Mouse (Mus musculus): Measurements from ENCODE around the gene Ada. TPM values are rescaled to one million over a fixed set of nuclear protein-coding genes. Genes with fewer than 3 reads are reported as not detected.
"Not testable (repeated sequence)": the region's sequence is repeated elsewhere in the genome, so short reads cannot be mapped to it uniquely, and the experiment has no call there.

The Ada gene
- polyA plus RNA-seq, 1 experiment from 2014 or later: 6.6 TPM

DNA sequence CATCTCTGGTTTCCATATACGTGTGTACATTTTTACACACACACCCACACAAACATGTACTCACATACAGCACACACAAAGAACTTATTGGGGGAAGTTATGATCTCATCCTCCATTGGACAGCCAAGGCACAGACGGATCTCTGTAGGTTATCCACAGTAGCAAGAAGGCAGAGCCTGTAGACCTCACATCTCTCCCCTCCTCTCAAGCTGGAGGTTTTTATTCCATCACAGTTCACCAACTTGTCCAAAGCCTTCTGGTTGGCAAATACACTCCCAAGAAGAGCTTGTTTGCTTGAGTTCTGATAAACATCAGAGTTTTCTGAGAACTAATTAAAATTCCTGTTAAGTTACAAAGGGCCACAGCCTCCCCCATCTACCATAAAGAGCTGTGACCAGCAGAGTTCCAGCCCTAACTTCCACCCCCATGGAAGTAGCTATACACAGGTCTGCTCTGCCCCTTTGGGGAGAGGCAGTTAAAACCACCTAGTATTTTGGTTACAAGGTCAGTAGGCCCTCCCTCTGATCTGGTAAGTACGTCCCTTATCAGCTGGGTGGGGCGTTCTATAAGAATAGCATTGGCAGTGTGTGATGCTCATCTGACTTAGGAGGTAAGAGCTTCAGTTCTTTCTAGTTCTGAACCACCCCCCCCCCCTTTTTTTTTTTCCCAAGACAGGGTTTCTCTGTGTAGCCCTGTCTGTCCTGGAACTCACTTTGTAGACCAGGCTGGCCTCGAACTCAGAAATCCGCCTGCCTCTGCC, 58.0 kb downstream of the Ada start:
- H3K36me3 ChIP-seq: no peaks in the 10 kb centered on the region
- H3K9ac ChIP-seq: no peak overlapping the region
- H3K4me1 ChIP-seq (replicated peaks): peaks cover 16% of the 10 kb centered on the region; the same call in 1 of the 2 replicates
- H3K4me3 ChIP-seq (replicated peaks): no peak overlapping the region
- WGBS: 78% methylated on average over 6 of the region's 6 CpGs
- H3K9me3 ChIP-seq: no peaks in the 10 kb centered on the region
- no peaks in the 10 kb centered on the region for H3K27me3 ChIP-seq (replicated peaks)
- H3K27ac ChIP-seq: no peak overlapping the region
- H3K4me2 ChIP-seq (replicated peaks): no peak overlapping the region
- no peak for ATAC-seq

- 76% methylated on average over 8 of the region's 8 CpGs for WGBS
- no peak overlapping the region for H3K4me3 ChIP-seq (replicated peaks)
- H3K36me3 ChIP-seq: no peaks in the 10 kb centered on the region
- H3K4me1 ChIP-seq (replicated peaks): peaks cover 26% of the 10 kb centered on the region
- H3K27me3 ChIP-seq (replicated peaks): no peaks in the 10 kb centered on the region
- H3K4me2 ChIP-seq (replicated peaks): no peak overlapping the region
- H3K9ac ChIP-seq: no peak overlapping the region
- H3K27ac ChIP-seq: no peak overlapping the region
- no peaks in the 10 kb centered on the region for H3K9me3 ChIP-seq
- ATAC-seq: peak; percentile 35; the same call in 1 of the 2 replicates
These were observed 59.4 kb downstream of the Ada start for GRCm38 (mm10) chr2:163690409-163691304.

DNA sequence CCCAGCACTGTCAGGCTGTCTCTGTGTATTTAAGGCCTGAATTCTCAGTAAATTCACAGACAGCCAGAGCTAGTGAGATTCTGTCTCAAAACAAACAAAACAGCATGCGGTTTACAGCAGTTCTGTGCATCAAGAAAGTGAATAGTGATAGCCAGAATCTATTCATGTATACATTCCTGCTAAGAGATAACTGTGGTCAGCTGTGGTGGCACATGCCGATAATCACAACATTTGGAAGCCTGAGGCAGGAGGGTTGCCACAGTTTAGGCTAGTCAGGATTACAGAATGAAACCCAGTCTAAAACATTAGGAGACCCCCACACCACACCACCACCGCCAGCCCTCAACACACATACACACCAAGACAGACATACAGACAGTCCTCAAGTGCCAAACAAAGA, 60.3 kb downstream of the Ada start:
- Histone ChIP-seq H3K4me3 (replicated peaks) (no peak overlapping the region), H3K9me3 (no peaks in the 10 kb centered on the region), H3K4me2 (replicated peaks) (no peak overlapping the region), H3K4me1 (replicated peaks) (peaks cover 33% of the 10 kb centered on the region), H3K27me3 (replicated peaks) (no peaks in the 10 kb centered on the region), H3K9ac (no peak overlapping the region), H3K27ac (no peak overlapping the region), H3K36me3 (no peaks in the 10 kb centered on the region)
- 68% methylated on average over 3 of the region's 3 CpGs for WGBS
- ATAC-seq: no peak

GRCm38 (mm10) chr2:163688377-163688776, 61.7 kb downstream of the Ada start:
- not testable (repeated sequence) for H3K36me3 ChIP-seq; H3K9ac ChIP-seq; ATAC-seq; H3K27me3 ChIP-seq (replicated peaks); H3K4me3 ChIP-seq (replicated peaks); H3K9me3 ChIP-seq; H3K4me2 ChIP-seq (replicated peaks); H3K27ac ChIP-seq
- peaks cover 29% of the 10 kb centered on the region for H3K4me1 ChIP-seq (replicated peaks)
- 100% methylated on average over 1 of the region's 1 CpGs for WGBS

DNA sequence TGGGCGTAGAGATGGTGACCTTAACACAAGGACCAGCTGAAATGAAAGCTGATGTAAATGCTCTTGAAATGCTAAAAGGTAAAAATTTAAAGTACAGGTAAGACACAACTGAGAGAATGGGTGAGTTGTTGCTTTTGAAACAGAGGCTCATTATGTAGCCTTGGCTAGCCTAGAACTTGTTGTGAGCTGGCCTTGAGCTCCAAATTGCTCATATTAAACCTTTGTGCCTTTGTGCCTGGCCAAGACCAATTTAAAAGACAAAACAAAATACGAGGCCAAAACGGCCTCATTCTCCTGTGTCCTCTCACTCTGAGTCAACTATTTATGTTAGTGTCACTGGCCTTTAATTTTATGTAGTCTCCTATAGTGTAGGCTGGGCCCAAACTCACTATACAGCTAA, 63.2 kb downstream of the Ada start:
- Histone ChIP-seq H3K4me2 (replicated peaks) (no peak overlapping the region), H3K9me3 (no peaks in the 10 kb centered on the region), H3K4me1 (replicated peaks) (peaks cover 33% of the 10 kb centered on the region), H3K9ac (no peak overlapping the region), H3K36me3 (no peaks in the 10 kb centered on the region), H3K4me3 (replicated peaks) (no peak overlapping the region), H3K27ac (no peak overlapping the region), H3K27me3 (replicated peaks) (no peaks in the 10 kb centered on the region)
- 64% methylated on average over 3 of the region's 3 CpGs for WGBS
- no peak for ATAC-seq

- no peaks in the 10 kb centered on the region for H3K36me3 ChIP-seq
- H3K27ac ChIP-seq: peak overlapping the region; percentile 62; the same call in 1 of the 2 replicates
- no peak for ATAC-seq
- H3K4me3 ChIP-seq (replicated peaks): no peak overlapping the region
- peaks cover 33% of the 10 kb centered on the region for H3K4me1 ChIP-seq (replicated peaks)
- no peaks in the 10 kb centered on the region for H3K27me3 ChIP-seq (replicated peaks)
- 58% methylated on average over 5 of the region's 5 CpGs for WGBS
- H3K9me3 ChIP-seq: no peaks in the 10 kb centered on the region
- peak overlapping the region; percentile 26 for H3K4me2 ChIP-seq (replicated peaks)
- peak overlapping the region; percentile 10; the same call in 1 of the 2 replicates for H3K9ac ChIP-seq
These were observed 63.8 kb downstream of the Ada start for GRCm38 (mm10) chr2:163686233-163686632.

- H3K4me2 ChIP-seq (replicated peaks): peak overlapping the region; percentile 26
- no peaks in the 10 kb centered on the region for H3K36me3 ChIP-seq
- peak overlapping the region; percentile 62 for H3K27ac ChIP-seq
- H3K4me1 ChIP-seq (replicated peaks): peaks cover 33% of the 10 kb centered on the region
- 23% methylated on average over 6 of the region's 6 CpGs for WGBS
- peak overlapping the region; percentile 10; the same call in 1 of the 2 replicates for H3K9ac ChIP-seq
- no peak overlapping the region for H3K4me3 ChIP-seq (replicated peaks)
- ATAC-seq: no peak
- no peaks in the 10 kb centered on the region for H3K9me3 ChIP-seq
- no peaks in the 10 kb centered on the region for H3K27me3 ChIP-seq (replicated peaks)
These were observed 64.3 kb downstream of the Ada start for GRCm38 (mm10) chr2:163685761-163686200.

GRCm38 (mm10) chr2:163685287-163685686, 64.8 kb downstream of the Ada start:
- peaks cover 28% of the 10 kb centered on the region for H3K4me1 ChIP-seq (replicated peaks)
- H3K27ac ChIP-seq: peak overlapping the region; percentile 20; the same call in 1 of the 2 replicates
- no peak overlapping the region for H3K4me3 ChIP-seq (replicated peaks)
- H3K27me3 ChIP-seq (replicated peaks): no peaks in the 10 kb centered on the region
- no peak overlapping the region for H3K9ac ChIP-seq
- WGBS: 29% methylated on average over 4 of the region's 4 CpGs
- H3K4me2 ChIP-seq (replicated peaks): no peak overlapping the region
- ATAC-seq: no peak
- no peaks in the 10 kb centered on the region for H3K36me3 ChIP-seq
- no peaks in the 10 kb centered on the region for H3K9me3 ChIP-seq

- no peak overlapping the region for H3K4me2 ChIP-seq (replicated peaks)
- H3K9ac ChIP-seq: no peak overlapping the region
- H3K4me1 ChIP-seq (replicated peaks): peaks cover 28% of the 10 kb centered on the region
- no peaks in the 10 kb centered on the region for H3K36me3 ChIP-seq
- peak; percentile 69 for ATAC-seq
- no peaks in the 10 kb centered on the region for H3K9me3 ChIP-seq
- no peaks in the 10 kb centered on the region for H3K27me3 ChIP-seq (replicated peaks)
- H3K4me3 ChIP-seq (replicated peaks): no peak overlapping the region
- 76% methylated on average over 2 of the region's 2 CpGs for WGBS
- no peak overlapping the region for H3K27ac ChIP-seq
These were observed 67.7 kb downstream of the Ada start for GRCm38 (mm10) chr2:163682344-163682743.

DNA sequence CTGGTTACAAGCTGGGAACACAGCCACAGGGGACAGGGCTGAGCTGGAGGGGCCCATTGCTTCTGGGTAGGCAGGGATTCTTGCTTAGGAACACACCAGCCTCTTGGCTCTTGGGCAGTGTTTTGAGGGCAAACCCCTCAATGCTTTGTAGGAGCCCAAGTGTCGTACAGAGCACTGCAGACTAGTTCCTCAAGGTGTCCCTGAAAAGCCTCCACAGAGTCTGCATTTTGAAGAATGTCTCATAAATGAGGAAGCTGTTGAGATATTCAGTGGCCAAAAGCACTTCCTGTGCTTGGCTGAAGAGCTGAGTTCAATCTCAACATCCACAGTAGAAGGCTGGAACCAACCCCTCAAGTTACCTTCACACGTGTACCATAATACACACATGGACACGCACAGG, 73.3 kb downstream of the Ada start:
- no peak overlapping the region for H3K4me2 ChIP-seq (replicated peaks)
- no peak for ATAC-seq
- 87% methylated on average over 3 of the region's 3 CpGs for WGBS
- H3K27me3 ChIP-seq (replicated peaks): no peaks in the 10 kb centered on the region
- H3K4me3 ChIP-seq (replicated peaks): no peak overlapping the region
- no peaks in the 10 kb centered on the region for H3K36me3 ChIP-seq
- peaks cover 33% of the 10 kb centered on the region for H3K4me1 ChIP-seq (replicated peaks)
- H3K9me3 ChIP-seq: no peaks in the 10 kb centered on the region
- H3K27ac ChIP-seq: no peak overlapping the region
- no peak overlapping the region for H3K9ac ChIP-seq

Data from intestine, embryonic 15.5 days (tissue).